Mouse (Mus musculus): ENCODE measurements around the gene Tbcc. TPM values are rescaled to one million over a fixed set of nuclear protein-coding genes. Genes with fewer than 3 reads are reported as not detected.

The Tbcc gene
- polyA plus RNA-seq, 1 experiment from 2014 or later: 42.2 TPM

GRCm38 (mm10) chr17:46856107-46856388, 34.4 kb upstream of the Tbcc start:
- WGBS: 3% methylated on average over 4 of the region's 4 CpGs
- Histone ChIP-seq H3K36me3 (ENCODE audit: control insufficient read depth, insufficient read depth, low read length) (no peaks in the 10 kb centered on the region), H3K4me2 (replicated peaks; ENCODE audit: low read depth) (peak overlapping the region; percentile 62), H3K27me3 (ENCODE audit: control insufficient read depth, insufficient read depth, low read length) (no peaks in the 10 kb centered on the region), H3K4me3 (ENCODE audit: low read depth, low read length) (peak overlapping the region; percentile 99), H3K4me1 (replicated peaks; ENCODE audit: control insufficient read depth, insufficient read depth) (no peaks in the 10 kb centered on the region; the same call in none of the 2 replicates), H3K9ac (ENCODE audit: low read length) (peak overlapping the region; percentile 100), H3K27ac (replicated peaks) (peak overlapping the region; percentile 100), H3K9me3 (ENCODE audit: control insufficient read depth, low read length) (no peaks in the 10 kb centered on the region)
- no peak for TF ChIP-seq EP300 (optimal IDR thresholded peaks at IDR 0.05)
- TF ChIP-seq CTCF (IDR thresholded peaks at IDR 0.05; ENCODE audit: low read depth): no peak
- DNase-seq (ENCODE audit: low spot score) (no peak), ATAC-seq (ENCODE audit: low FRiP score, low TSS enrichment) (no peak)

GRCm38 (mm10) chr17:46856471-46857360, 33.8 kb upstream of the Tbcc start:
- ATAC-seq (ENCODE audit: low FRiP score, low TSS enrichment) (peak; percentile 42), DNase-seq (ENCODE audit: low spot score) (peak; percentile 85)
- TF ChIP-seq CTCF (IDR thresholded peaks at IDR 0.05; ENCODE audit: low read depth): no peak; the same call in 1 of the 2 replicates
- peak; percentile 32 for TF ChIP-seq EP300 (optimal IDR thresholded peaks at IDR 0.05)
- no peaks in the 10 kb centered on the region for H3K9me3 ChIP-seq (ENCODE audit: control insufficient read depth, low read length)
- H3K4me2 ChIP-seq (replicated peaks; ENCODE audit: low read depth): peak overlapping the region; percentile 62
- H3K27ac ChIP-seq (replicated peaks): peak overlapping the region; percentile 100
- H3K27me3 ChIP-seq (ENCODE audit: control insufficient read depth, insufficient read depth, low read length): no peaks in the 10 kb centered on the region
- peak overlapping the region; percentile 99 for H3K4me3 ChIP-seq (ENCODE audit: low read depth, low read length)
- H3K4me1 ChIP-seq (replicated peaks; ENCODE audit: control insufficient read depth, insufficient read depth): no peaks in the 10 kb centered on the region; the same call in none of the 2 replicates
- under 1% methylated on average over 84 of the region's 87 CpGs for WGBS
- H3K36me3 ChIP-seq (ENCODE audit: control insufficient read depth, insufficient read depth, low read length): no peaks in the 10 kb centered on the region
- H3K9ac ChIP-seq (ENCODE audit: low read length): peak overlapping the region; percentile 100

- 0% methylated on average over 24 of the region's 52 CpGs for WGBS
- Histone ChIP-seq H3K9me3 (ENCODE audit: control insufficient read depth, low read length) (no peaks in the 10 kb centered on the region), H3K27me3 (ENCODE audit: control insufficient read depth, insufficient read depth, low read length) (no peaks in the 10 kb centered on the region)
These were observed 33.1 kb upstream of the Tbcc start for GRCm38 (mm10) chr17:46857361-46857902.

GRCm38 (mm10) chr17:46857903-46858748, 32.4 kb upstream of the Tbcc start, which contains the start of gene Bicral:
TSS of gene Bicral (minus strand) at chr17:46858482.
- Histone ChIP-seq H3K27me3 (ENCODE audit: control insufficient read depth, insufficient read depth, low read length) (no peaks in the 10 kb centered on the region), H3K4me2 (replicated peaks; ENCODE audit: low read depth) (peak within 1 kb of the TSS; percentile 62), H3K36me3 (ENCODE audit: control insufficient read depth, insufficient read depth, low read length) (no peaks in the 10 kb centered on the region), H3K9ac (ENCODE audit: low read length) (peak within 1 kb of the TSS; percentile 100), H3K27ac (replicated peaks) (peak within 1 kb of the TSS; percentile 100), H3K9me3 (ENCODE audit: control insufficient read depth, low read length) (no peaks in the 10 kb centered on the region), H3K4me3 (ENCODE audit: low read depth, low read length) (peak within 1 kb of the TSS; percentile 99), H3K4me1 (replicated peaks; ENCODE audit: control insufficient read depth, insufficient read depth) (no peaks in the 10 kb centered on the region; the same call in none of the 2 replicates)
- DNase-seq (ENCODE audit: low spot score): peak; percentile 83
- ATAC-seq (ENCODE audit: low FRiP score, low TSS enrichment): peak; percentile 38
- WGBS: under 1% methylated on average over 38 of the region's 65 CpGs
- no peak for TF ChIP-seq CTCF (IDR thresholded peaks at IDR 0.05; ENCODE audit: low read depth)
- no peak for TF ChIP-seq EP300 (optimal IDR thresholded peaks at IDR 0.05)

More at GRCm38 (mm10) chr17:46857361-46857902, 33.1 kb upstream of the Tbcc start:
- Histone ChIP-seq H3K27ac (replicated peaks) (peak overlapping the region; percentile 100), H3K9ac (ENCODE audit: low read length) (peak overlapping the region; percentile 100), H3K4me2 (replicated peaks; ENCODE audit: low read depth) (peak overlapping the region; percentile 62), H3K4me3 (ENCODE audit: low read depth, low read length) (peak overlapping the region; percentile 99), H3K36me3 (ENCODE audit: control insufficient read depth, insufficient read depth, low read length) (no peaks in the 10 kb centered on the region), H3K4me1 (replicated peaks; ENCODE audit: control insufficient read depth, insufficient read depth) (no peaks in the 10 kb centered on the region; the same call in none of the 2 replicates)
- DNase-seq (ENCODE audit: low spot score) (peak; percentile 87), ATAC-seq (ENCODE audit: low FRiP score, low TSS enrichment) (peak; percentile 85)
- TF ChIP-seq EP300 (optimal IDR thresholded peaks at IDR 0.05) (no peak), CTCF (IDR thresholded peaks at IDR 0.05; ENCODE audit: low read depth) (0 out of 2 replicates have a peak, but pooled peaks have one; percentile 1)

GRCm38 (mm10) chr17:46858749-46859444, 31.6 kb upstream of the Tbcc start:
- Histone ChIP-seq H3K27me3 (ENCODE audit: control insufficient read depth, insufficient read depth, low read length) (no peaks in the 10 kb centered on the region), H3K4me3 (ENCODE audit: low read depth, low read length) (peak overlapping the region; percentile 99), H3K4me2 (replicated peaks; ENCODE audit: low read depth) (peak overlapping the region; percentile 62), H3K4me1 (replicated peaks; ENCODE audit: control insufficient read depth, insufficient read depth) (no peaks in the 10 kb centered on the region; the same call in none of the 2 replicates), H3K36me3 (ENCODE audit: control insufficient read depth, insufficient read depth, low read length) (no peaks in the 10 kb centered on the region), H3K9ac (ENCODE audit: low read length) (peak overlapping the region; percentile 100), H3K27ac (replicated peaks) (peak overlapping the region; percentile 100), H3K9me3 (ENCODE audit: control insufficient read depth, low read length) (no peaks in the 10 kb centered on the region)
- ATAC-seq (ENCODE audit: low FRiP score, low TSS enrichment): no peak
- TF ChIP-seq EP300 (optimal IDR thresholded peaks at IDR 0.05) (no peak), CTCF (IDR thresholded peaks at IDR 0.05; ENCODE audit: low read depth) (no peak)
- DNase-seq (ENCODE audit: low spot score): no peak
- 14% methylated on average over 9 of the region's 9 CpGs for WGBS

Measured in stomach, postnatal 0 days (tissue).